Mouse (Mus musculus) cerebellum, adult 9-10 months (tissue): ENCODE results near the gene Trhde.

Experiments
- DNase-seq: peaks from one replicate; pipeline ENCODE4 v3.0.0; 2022

Trhde gene

GRCm38 (mm10) chr10:114735111-114735510 is 67.0 kb downstream of the Trhde start:
- DNase-seq: peak; percentile 45

- DNase-seq: no peak
These were observed 76.5 kb downstream of the Trhde start for GRCm38 (mm10) chr10:114725591-114725990.

- no peak for DNase-seq
These were observed 100.3 kb downstream of the Trhde start for GRCm38 (mm10) chr10:114701791-114702190.

DNA sequence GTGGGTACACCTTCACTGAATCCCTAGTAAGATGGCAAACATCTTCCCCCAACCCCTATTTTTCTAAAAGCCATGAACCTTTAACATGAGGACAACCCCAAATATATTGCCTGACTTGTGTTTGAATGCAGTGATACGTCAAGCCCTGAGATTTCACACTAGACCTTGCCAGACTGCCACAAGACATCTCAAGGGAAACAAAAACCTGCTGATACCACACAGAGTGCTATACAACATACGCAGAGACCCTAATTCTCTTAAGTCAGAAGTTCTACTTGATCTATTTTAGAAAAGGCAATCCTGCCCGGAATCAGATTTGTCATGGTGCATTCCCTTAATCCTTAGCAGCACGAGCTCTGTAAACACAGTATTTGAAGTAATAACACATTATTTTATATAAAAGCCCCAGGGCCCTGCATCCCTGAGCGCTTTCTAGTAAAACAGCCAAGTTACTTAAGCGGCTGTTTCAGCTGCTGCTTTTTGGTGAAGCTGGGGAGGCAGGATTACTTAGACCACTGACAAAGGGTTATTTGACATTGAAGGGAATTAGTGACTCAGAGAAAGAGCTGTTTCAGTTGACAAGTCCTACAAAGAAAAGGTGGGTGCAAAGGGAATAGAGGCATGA is 130.2 kb downstream of the Trhde start:
- DNase-seq: no peak

DNA sequence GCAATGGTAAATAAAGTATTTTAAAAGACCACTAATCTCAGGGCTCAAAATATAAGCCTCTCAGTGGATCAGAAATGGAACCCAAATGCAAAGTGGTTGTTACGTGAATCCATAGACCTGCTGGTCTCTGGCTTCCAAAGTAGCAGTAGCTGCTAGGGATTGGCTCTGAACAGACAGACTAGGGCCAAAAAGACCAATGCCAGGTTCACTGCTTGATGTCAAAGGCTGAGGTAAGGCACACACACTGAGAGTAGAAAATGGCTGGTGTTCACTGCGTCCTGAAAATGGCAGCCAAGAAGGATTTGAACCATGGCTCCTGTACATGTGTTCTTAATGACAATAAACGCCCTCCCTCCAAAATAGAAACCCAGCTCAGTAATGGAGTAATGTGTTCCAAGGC is 209.1 kb downstream of the Trhde start:
- DNase-seq: peak; percentile 55

DNA sequence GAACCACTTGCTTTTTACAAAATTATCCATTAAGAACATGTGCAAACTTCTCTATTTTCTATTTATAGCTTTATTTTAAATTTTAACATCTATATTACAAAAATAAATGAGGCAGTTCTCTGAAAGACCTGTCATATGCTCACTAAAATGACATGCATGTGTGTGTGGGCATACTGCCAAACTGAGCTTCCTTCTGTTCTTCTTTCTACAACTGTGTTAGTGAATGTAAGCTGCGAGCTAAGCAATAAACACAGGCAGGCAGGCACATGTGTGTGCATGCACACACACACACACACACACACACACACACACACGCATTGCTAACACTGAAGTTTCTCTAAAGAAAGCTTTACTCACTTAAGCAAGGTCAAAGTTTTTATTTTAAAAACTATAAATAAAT is 223.2 kb downstream of the Trhde start:
- DNase-seq: peak; percentile 72

- peak; percentile 78 for DNase-seq
These were observed 234.2 kb downstream of the Trhde start for GRCm38 (mm10) chr10:114567891-114568290.

DNA sequence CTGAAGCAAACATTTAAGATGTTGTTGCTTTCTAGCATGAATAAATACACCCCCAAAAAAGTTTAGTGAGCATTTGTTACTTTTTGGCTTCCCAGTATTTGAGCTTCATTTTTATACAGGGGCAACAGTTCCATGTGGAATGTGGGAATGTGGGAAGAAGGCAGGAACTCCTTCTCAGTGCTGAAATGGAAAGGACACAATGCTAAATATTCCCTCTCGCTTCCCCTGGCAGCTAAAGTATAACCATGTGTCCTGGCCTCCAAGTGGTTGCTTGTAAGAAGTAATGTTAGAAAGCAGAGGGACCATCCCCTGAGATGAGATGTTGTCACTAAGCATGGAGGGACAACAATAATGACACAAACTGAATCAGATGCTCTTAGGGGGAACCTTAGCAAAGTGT is 292.9 kb downstream of the Trhde start:
- no peak for DNase-seq

GRCm38 (mm10) chr10:114488806-114489205 is 313.3 kb downstream of the Trhde start:
- no peak for DNase-seq

DNA sequence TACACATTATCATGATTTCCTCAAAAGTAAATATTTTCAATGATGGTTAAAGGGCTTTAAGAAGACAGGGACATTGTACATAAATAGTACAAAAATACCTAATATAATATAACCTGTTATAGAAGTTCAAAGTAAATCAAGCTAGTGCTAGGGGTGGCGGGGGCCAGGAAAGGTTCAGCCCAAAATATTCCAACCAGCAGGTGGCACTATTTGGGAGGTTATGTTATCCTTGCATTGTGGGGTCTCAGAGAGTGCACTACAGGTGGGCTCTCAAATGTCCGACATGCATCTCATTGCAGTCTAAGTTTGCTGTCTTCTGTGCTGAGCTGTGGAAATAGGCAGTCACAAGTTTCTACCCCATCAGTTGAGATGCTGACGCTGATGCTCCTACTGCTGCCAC is 346.5 kb downstream of the Trhde start:
- DNase-seq: peak; percentile 11

- DNase-seq: no peak
These were observed 354.0 kb downstream of the Trhde start for GRCm38 (mm10) chr10:114448116-114448515.

DNA sequence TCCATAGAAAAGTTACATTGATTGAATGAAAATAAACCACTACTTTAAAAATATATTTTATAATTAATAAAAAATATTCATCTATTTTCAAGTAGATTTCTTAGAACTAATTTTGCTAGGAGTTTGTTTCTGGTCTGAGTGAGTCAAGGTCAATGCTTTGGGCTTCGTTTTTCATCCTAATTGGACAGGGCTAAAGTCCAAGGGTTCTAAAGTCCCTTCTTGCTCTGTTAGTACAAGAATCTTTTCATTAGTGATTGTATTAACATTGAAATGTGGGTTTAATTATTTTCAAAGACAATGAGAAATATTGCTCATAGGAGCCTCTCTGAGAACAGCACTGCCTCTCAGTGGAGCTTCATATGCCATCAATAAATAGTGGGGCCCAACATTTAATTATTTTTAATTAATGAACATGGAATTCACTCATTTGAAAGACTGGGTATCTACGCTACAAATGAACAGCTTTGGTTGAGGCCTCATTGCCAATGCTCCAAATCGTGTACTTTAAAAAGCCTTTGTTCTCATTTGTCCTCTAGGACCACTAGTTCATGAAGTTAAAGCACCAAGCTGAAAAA is 383.1 kb downstream of the Trhde start:
- DNase-seq: no peak

DNA sequence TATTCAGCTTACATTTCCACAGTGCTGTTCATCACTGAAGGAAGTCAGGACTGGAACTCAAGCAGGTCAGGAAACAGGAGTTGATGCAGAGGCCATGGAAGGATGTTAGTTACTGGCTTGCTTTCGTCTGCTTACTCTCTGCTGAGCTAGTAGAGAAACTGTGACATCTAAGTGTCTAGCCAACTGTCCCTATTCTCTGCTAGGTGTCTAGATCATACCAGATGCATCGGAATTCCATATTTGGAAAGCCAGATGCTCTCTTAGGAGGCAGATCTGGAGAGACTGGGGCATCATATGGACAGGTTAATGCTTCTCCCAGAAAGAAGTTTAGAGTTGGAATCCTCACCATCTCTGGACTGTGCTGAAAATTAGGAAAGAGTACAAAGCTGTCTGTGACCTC is 386.4 kb downstream of the Trhde start:
- DNase-seq: no peak

GRCm38 (mm10) chr10:114405260-114405659 is 396.8 kb downstream of the Trhde start:
- no peak for DNase-seq

GRCm38 (mm10) chr10:114403795-114404194 is 398.3 kb downstream of the Trhde start:
- no peak for DNase-seq

GRCm38 (mm10) chr10:114370804-114371203 is 431.3 kb downstream of the Trhde start:
- DNase-seq: no peak

- no peak for DNase-seq
These were observed 438.7 kb downstream of the Trhde start for GRCm38 (mm10) chr10:114363442-114363841.

DNA sequence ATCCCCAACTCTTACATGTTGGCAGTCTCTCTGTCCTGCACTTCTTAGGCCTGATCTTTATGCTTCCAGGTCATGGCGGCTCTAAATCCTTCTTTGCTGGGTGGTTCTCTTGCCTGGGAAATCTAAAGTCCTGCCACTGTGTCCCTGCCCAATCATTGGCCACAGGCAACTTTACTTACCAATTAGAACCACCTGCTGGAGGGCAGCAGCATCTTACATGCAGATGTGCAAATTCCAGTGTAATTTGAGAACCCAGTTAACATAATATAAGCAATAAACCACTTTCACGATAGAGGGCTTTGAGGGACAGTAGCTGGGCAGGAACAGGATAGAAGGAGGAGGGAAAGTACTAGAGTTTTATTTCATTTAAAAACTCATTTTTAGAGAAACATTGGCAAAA is 439.5 kb downstream of the Trhde start:
- no peak for DNase-seq
